Mouse (Mus musculus): Measurements from ENCODE around the gene Mios. TPM values are rescaled to one million over a fixed set of nuclear protein-coding genes. Genes with fewer than 3 reads are reported as not detected.
A peak's percentile ranks its signal among the peaks of the same experiment; 100 is the strongest.

Gene Mios
- polyA plus RNA-seq, 1 experiment from 2014 or later, result 25.3 TPM

GRCm38 (mm10) chr6:8210661-8211060 is 1.6 kb downstream of the Mios start:
- Histone ChIP-seq H3K36me3 (replicated peaks) (peaks cover 11% of the 10 kb centered on the region), H3K27me3 (no peaks in the 10 kb centered on the region), H3K9ac (no peak overlapping the region), H3K27ac (no peak overlapping the region), H3K4me1 (peaks cover 10% of the 10 kb centered on the region), H3K4me3 (replicated peaks) (no peak overlapping the region), H3K9me3 (no peaks in the 10 kb centered on the region), H3K4me2 (peak overlapping the region; percentile 55)
- WGBS, result 84% methylated on average over 3 of the region's 3 CpGs
- ATAC-seq (ENCODE audit: low FRiP score), result no peak

DNA sequence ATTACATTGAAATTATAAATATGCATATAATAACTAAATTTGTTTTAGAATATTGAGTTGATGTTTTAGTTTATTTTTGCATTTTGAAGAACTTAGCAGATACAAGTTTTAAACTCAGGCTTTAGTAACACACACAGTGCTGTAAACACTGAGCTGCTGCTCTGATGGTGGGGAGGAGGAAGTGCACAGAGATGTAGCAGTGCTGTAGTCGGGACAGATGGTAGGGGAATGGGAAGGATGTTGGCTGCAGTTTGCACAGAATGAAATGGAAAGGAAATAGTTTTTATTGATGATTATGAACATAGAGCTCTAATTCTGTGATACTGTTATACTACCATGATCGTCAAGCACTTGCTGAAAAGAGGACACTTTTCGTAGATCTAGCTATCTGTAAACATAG is 18.0 kb downstream of the Mios start:
- Histone ChIP-seq H3K27me3 (no peaks in the 10 kb centered on the region), H3K4me3 (replicated peaks) (no peak overlapping the region), H3K27ac (no peak overlapping the region), H3K36me3 (replicated peaks) (peaks cover 32% of the 10 kb centered on the region), H3K9me3 (no peaks in the 10 kb centered on the region), H3K9ac (no peak overlapping the region), H3K4me1 (no peaks in the 10 kb centered on the region), H3K4me2 (no peak overlapping the region)
- 85% methylated on average over 3 of the region's 3 CpGs for WGBS
- no peak for ATAC-seq (ENCODE audit: low FRiP score)

GRCm38 (mm10) chr6:8228596-8228995 is 19.6 kb downstream of the Mios start:
- Histone ChIP-seq H3K27me3 (no peaks in the 10 kb centered on the region), H3K4me3 (replicated peaks) (no peak overlapping the region), H3K4me1 (no peaks in the 10 kb centered on the region), H3K9ac (no peak overlapping the region), H3K9me3 (no peaks in the 10 kb centered on the region), H3K27ac (no peak overlapping the region), H3K36me3 (replicated peaks) (peaks cover 37% of the 10 kb centered on the region), H3K4me2 (no peak overlapping the region)
- 94% methylated on average over 3 of the region's 3 CpGs for WGBS
- ATAC-seq (ENCODE audit: low FRiP score), result no peak

DNA sequence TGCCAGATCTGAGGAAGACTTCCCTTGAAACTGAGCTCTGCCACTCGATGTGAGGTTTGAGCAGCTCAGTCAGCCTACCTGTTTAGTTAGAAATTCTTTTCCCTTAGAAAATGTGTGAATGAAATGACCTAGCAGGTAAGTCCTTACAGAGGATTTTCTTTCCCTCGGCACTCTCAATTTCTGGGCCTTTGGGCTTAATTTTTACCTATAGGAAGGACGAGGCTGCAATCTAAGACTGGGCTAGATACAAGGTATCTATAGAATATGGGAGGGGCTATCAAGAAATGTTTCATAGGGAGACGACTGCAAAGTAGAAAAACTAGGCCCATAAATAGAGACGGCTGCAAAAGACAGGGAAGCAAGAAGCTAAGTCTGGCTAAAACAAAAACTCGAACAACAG is 49.3 kb downstream of the Mios start:
- H3K4me2 ChIP-seq, result peak overlapping the region; percentile 72
- no peaks in the 10 kb centered on the region for H3K9me3 ChIP-seq
- ATAC-seq (ENCODE audit: low FRiP score), result no peak
- no peaks in the 10 kb centered on the region for H3K27me3 ChIP-seq
- peak overlapping the region; percentile 82 for H3K9ac ChIP-seq
- peak overlapping the region; percentile 81 for H3K4me3 ChIP-seq (replicated peaks)
- H3K4me1 ChIP-seq, result peaks cover 19% of the 10 kb centered on the region
- peaks cover 15% of the 10 kb centered on the region; the same call in 1 of the 2 replicates for H3K36me3 ChIP-seq (replicated peaks)
- peak overlapping the region; percentile 86; the same call in 1 of the 2 replicates for H3K27ac ChIP-seq
- WGBS, result 8% methylated on average over 6 of the region's 6 CpGs

- H3K4me1 ChIP-seq, result peaks cover 19% of the 10 kb centered on the region
- peak; percentile 100 for ATAC-seq (ENCODE audit: low FRiP score)
- under 1% methylated on average over 63 of the region's 64 CpGs for WGBS
Measured at GRCm38 (mm10) chr6:8259004-8259666, 50.1 kb downstream of the Mios start, which contains the start of the genes Rpa3, Umad1 and Gm45062. Rpa3 (minus strand) TSS chr6:8259173. Umad1 (plus strand) TSS chr6:8259288. Gm45062 (plus strand) TSS chr6:8259450.

DNA sequence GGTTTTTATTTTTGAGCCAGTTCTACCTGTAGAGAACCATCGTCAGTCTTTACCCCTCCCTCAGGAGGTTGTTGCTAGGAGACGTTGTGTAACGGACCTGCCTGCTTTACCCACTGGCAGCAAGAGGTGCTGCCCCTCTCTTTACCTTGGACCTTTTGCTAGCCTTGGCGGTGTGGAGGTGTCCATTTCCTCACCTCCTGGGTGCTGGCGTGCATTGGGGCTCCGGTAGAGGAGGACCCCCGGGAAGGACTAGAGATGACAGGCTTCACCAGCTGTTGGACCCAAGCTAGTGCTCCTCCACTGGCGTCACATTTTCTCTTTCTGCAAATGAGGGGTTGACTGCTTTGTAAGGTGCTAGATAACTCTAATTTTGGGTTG is 50.6 kb downstream of the Mios start:
- peak overlapping the region; percentile 77 for H3K27ac ChIP-seq
- H3K4me3 ChIP-seq (replicated peaks), result peak overlapping the region; percentile 81
- peaks cover 4% of the 10 kb centered on the region; the same call in 1 of the 2 replicates for H3K36me3 ChIP-seq (replicated peaks)
- no peaks in the 10 kb centered on the region for H3K9me3 ChIP-seq
- peaks cover 19% of the 10 kb centered on the region for H3K4me1 ChIP-seq
- under 1% methylated on average over 8 of the region's 8 CpGs for WGBS
- no peak for ATAC-seq (ENCODE audit: low FRiP score)
- H3K27me3 ChIP-seq, result no peaks in the 10 kb centered on the region
- H3K4me2 ChIP-seq, result peak overlapping the region; percentile 87
- peak overlapping the region; percentile 74 for H3K9ac ChIP-seq

More at GRCm38 (mm10) chr6:8259004-8259666, 50.1 kb downstream of the Mios start, which contains the start of the genes Rpa3, Umad1 and Gm45062:
- Histone ChIP-seq H3K27me3 (no peaks in the 10 kb centered on the region), H3K9ac (peak within 1 kb of the TSS; percentile 82), H3K4me3 (replicated peaks) (peak within 1 kb of the TSS; percentile 81), H3K9me3 (no peaks in the 10 kb centered on the region), H3K4me2 (peak within 1 kb of the TSS; percentile 87), H3K36me3 (replicated peaks) (peaks cover 8% of the 10 kb centered on the region; the same call in 1 of the 2 replicates), H3K27ac (peak within 1 kb of the TSS; percentile 86)

- no peak overlapping the region for H3K27ac ChIP-seq
- WGBS, result 93% methylated on average over 3 of the region's 3 CpGs
Measured at GRCm38 (mm10) chr6:8271047-8271446, 62.0 kb downstream of the Mios start.

GRCm38 (mm10) chr6:8274387-8275054 is 65.5 kb downstream of the Mios start:
- H3K27me3 ChIP-seq, result no peaks in the 10 kb centered on the region
- H3K9ac ChIP-seq, result no peak overlapping the region
- H3K4me1 ChIP-seq, result no peaks in the 10 kb centered on the region
- no peaks in the 10 kb centered on the region for H3K9me3 ChIP-seq
- WGBS, result 33% methylated on average over 6 of the region's 6 CpGs
- no peak overlapping the region for H3K4me3 ChIP-seq (replicated peaks)
- H3K36me3 ChIP-seq (replicated peaks), result peaks cover 8% of the 10 kb centered on the region
- no peak overlapping the region for H3K4me2 ChIP-seq
- peak; percentile 67; the same call in 1 of the 2 replicates for ATAC-seq (ENCODE audit: low FRiP score)
- H3K27ac ChIP-seq, result no peak overlapping the region

More at GRCm38 (mm10) chr6:8271047-8271446, 62.0 kb downstream of the Mios start:
- Histone ChIP-seq H3K9me3 (no peaks in the 10 kb centered on the region), H3K4me1 (no peaks in the 10 kb centered on the region), H3K27me3 (no peaks in the 10 kb centered on the region), H3K4me3 (replicated peaks) (no peak overlapping the region), H3K36me3 (replicated peaks) (peaks cover 4% of the 10 kb centered on the region), H3K9ac (no peak overlapping the region), H3K4me2 (no peak overlapping the region)
- ATAC-seq (ENCODE audit: low FRiP score), result no peak

- Histone ChIP-seq H3K4me1 (no peaks in the 10 kb centered on the region), H3K27ac (no peak overlapping the region), H3K27me3 (no peaks in the 10 kb centered on the region), H3K4me2 (no peak overlapping the region), H3K9me3 (no peaks in the 10 kb centered on the region), H3K4me3 (replicated peaks) (no peak overlapping the region), H3K9ac (no peak overlapping the region), H3K36me3 (replicated peaks) (peaks cover 8% of the 10 kb centered on the region)
- no peak for ATAC-seq (ENCODE audit: low FRiP score)
- 8% methylated on average over 1 of the region's 1 CpGs for WGBS
Measured at GRCm38 (mm10) chr6:8275098-8275497, 66.1 kb downstream of the Mios start.

- Histone ChIP-seq H3K27me3 (no peaks in the 10 kb centered on the region), H3K4me3 (replicated peaks) (no peak overlapping the region), H3K4me1 (no peaks in the 10 kb centered on the region), H3K27ac (no peak overlapping the region), H3K9me3 (no peaks in the 10 kb centered on the region), H3K36me3 (replicated peaks) (peaks cover 4% of the 10 kb centered on the region), H3K9ac (no peak overlapping the region), H3K4me2 (no peak overlapping the region)
- no peak for ATAC-seq (ENCODE audit: low FRiP score)
- 79% methylated on average over 4 of the region's 4 CpGs for WGBS
Measured at GRCm38 (mm10) chr6:8276431-8276830, 67.4 kb downstream of the Mios start.

- peaks cover 4% of the 10 kb centered on the region for H3K36me3 ChIP-seq (replicated peaks)
- no peaks in the 10 kb centered on the region for H3K27me3 ChIP-seq
- no peak overlapping the region for H3K4me2 ChIP-seq
- 78% methylated on average over 5 of the region's 5 CpGs for WGBS
- H3K4me3 ChIP-seq (replicated peaks), result no peak overlapping the region
- no peaks in the 10 kb centered on the region for H3K9me3 ChIP-seq
- no peak for ATAC-seq (ENCODE audit: low FRiP score)
- H3K9ac ChIP-seq, result no peak overlapping the region
- no peak overlapping the region for H3K27ac ChIP-seq
- H3K4me1 ChIP-seq, result no peaks in the 10 kb centered on the region
Measured at GRCm38 (mm10) chr6:8278426-8279002, 69.5 kb downstream of the Mios start.

DNA sequence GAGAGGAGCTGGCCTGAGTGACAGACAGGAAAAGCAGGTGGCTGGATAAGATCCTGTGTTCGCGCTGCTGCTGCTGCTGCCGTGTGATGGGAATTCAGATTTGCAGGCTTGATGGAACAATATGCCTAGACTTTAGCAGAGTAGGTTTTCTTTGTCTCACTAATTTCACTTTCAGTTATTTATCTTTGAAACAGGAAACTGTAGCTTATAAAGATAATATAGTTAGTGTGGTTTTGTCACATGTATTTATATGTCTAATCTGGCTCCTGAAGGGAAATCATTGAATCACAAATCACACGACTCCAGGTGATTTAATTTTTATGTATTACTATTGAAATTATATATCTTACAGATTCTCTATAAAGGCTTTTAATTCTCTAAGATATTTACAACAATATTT is 74.2 kb downstream of the Mios start:
- Histone ChIP-seq H3K4me2 (no peak overlapping the region), H3K27me3 (no peaks in the 10 kb centered on the region), H3K9ac (no peak overlapping the region), H3K4me3 (replicated peaks) (no peak overlapping the region), H3K9me3 (no peaks in the 10 kb centered on the region), H3K4me1 (no peaks in the 10 kb centered on the region), H3K27ac (no peak overlapping the region), H3K36me3 (replicated peaks) (peaks cover 4% of the 10 kb centered on the region)
- ATAC-seq (ENCODE audit: low FRiP score), result no peak
- 89% methylated on average over 4 of the region's 4 CpGs for WGBS

Data from forebrain, embryonic 12.5 days (tissue).